Mouse (Mus musculus) urinary bladder, postnatal 25 days (tissue): ENCODE results near the gene Prmt2.

Experiments
- DNase-seq: peaks from one replicate; pipeline ENCODE4 v3.0.0; 2022; ENCODE audit warnings: low spot score

Gene Prmt2

DNA sequence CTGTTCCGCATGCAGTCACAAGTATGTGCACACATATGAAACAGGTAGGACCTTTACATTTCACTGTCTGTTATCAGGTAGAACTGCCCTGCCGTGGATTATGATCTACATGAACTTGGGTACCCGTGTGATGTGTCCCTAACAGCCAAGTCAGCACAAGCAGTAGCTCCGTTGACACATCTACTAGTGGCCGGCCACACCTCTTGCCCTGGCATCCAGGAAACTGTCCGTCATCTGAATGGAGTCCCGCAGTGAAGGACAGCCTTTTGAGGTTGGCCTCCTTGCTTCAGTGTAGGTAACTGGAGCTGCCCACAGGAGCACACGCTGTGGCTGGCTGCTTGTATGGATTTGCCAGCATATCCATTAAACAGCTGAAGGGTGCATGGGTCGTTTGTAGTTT, 19.4 kb downstream of the Prmt2 start:
- no peak for DNase-seq

- no peak for DNase-seq
Observed at GRCm38 (mm10) chr10:76217056-76217455, 20.6 kb downstream of the Prmt2 start.

- DNase-seq: no peak
Observed at GRCm38 (mm10) chr10:76214161-76214560, 23.5 kb downstream of the Prmt2 start.

GRCm38 (mm10) chr10:76212121-76212520, 25.5 kb downstream of the Prmt2 start:
- no peak for DNase-seq

GRCm38 (mm10) chr10:76210806-76211205, 26.9 kb downstream of the Prmt2 start:
- no peak for DNase-seq

GRCm38 (mm10) chr10:76209241-76209640, 28.4 kb downstream of the Prmt2 start:
- DNase-seq: no peak

DNA sequence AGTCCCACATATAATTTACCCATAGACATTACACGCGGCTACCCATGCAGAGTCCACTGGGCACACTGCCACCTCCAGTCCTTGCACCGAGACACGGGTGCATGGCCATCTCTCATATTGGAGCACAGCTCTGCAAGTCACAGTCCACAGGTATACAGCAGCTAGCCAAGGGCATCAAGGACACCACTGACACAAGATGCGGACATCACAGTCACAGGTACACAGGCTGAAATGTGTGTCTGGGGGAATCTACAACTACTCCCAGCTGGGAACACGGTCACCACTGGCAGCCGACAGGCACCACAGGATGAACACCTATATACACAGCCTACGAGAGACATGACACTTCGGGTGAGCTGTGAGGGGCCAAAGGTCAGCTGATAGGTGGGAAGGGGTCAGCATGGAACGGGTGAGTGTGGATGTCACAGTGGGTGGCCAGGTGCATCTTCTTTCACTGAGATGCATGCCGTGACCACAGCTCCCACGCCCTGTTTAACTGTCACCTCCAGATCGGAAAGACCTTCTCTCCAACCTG, 30.3 kb downstream of the Prmt2 start:
- no peak for DNase-seq

GRCm38 (mm10) chr10:76203798-76204283, 33.8 kb downstream of the Prmt2 start:
- peak; percentile 16 for DNase-seq

- DNase-seq: peak; percentile 76
Observed at GRCm38 (mm10) chr10:76201978-76202377, 35.7 kb downstream of the Prmt2 start.

- no peak for DNase-seq
Observed at GRCm38 (mm10) chr10:76201416-76201815, 36.2 kb downstream of the Prmt2 start.

DNA sequence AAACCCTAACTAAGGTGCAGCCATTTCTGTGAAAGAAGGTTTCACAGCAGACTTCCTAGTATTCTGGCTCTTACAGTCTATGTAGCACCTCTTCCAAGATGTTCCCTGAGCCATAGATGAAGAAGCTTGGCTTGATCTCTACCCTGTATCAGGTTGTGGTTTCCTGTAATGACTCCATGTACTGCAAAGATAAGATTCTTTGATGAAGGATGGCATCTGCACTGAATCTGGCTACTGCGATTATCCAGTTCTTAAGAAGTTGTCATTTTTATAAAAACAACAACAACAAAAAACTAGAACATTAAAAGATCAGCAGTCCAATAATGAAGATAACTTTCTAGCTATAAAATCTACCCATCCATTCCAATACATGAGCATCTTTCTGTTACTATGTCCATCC, 49.7 kb downstream of the Prmt2 start:
- DNase-seq: no peak

GRCm38 (mm10) chr10:76185216-76185615, 52.4 kb downstream of the Prmt2 start:
- no peak for DNase-seq

GRCm38 (mm10) chr10:76174899-76175298, 62.8 kb downstream of the Prmt2 start:
- no peak for DNase-seq

DNA sequence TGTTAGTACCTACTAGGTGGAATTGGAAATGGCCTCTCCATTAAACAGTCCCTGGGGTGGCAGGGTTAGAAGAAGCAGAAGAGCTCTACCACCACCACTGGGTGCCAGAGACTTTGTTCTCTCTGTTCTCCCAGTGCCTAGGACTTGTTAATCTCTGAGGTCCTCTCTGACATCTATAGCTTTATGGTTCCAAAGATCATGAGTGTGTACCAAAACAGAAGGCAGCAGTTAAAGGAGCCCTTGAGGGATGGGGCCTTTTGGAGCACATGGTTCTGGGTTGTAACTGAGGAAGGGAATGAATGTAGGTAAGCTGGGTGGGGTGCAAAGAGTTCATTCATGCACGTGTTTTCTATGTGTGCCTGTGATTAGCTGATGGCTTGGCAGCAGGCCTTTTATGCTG, 79.7 kb downstream of the Prmt2 start:
- no peak for DNase-seq

- DNase-seq: no peak
Observed at GRCm38 (mm10) chr10:76157528-76157927, 80.1 kb downstream of the Prmt2 start.
